8 mouse cellular contexts compared by ENCODE assay signal in genomic region chr2:170220871-170221369, GRCm38 (mm10).
A peak's percentile ranks its signal among the peaks of the same experiment; 100 is the strongest.
DNase-seq lines count a peak whose midpoint lies in the region; ATAC-seq and TF ChIP-seq lines count a peak whose summit lies in the region.

No protein-coding gene starts in this region.

- no peak for ATAC-seq in intestine, postnatal 0 days
- ATAC-seq in liver, embryonic 15.5 days (ENCODE audit: insufficient read depth) = peak; percentile 40; the same call in 1 of the 2 replicates

- DNase-seq in left cerebral cortex, postnatal 25 days (ENCODE audit: low spot score in 2 of 2) = peak; percentile 26 to 55
- DNase-seq in left cerebral cortex, adult 8-10 months (ENCODE audit: low spot score in 2 of 2) = no peak
- peak; percentile 84 for DNase-seq in embryo, embryonic 11 days
- peak; percentile 71 to 79 for DNase-seq in heart, adult 2 months
- DNase-seq in thymus, postnatal 14 days = peak; percentile 72

- WGBS in heart, adult 2 months = under 1% methylated on average over 20 of the region's 20 CpGs
- WGBS in intestine, postnatal 0 days = 2% methylated on average over 20 of the region's 20 CpGs
- WGBS in liver, embryonic 15.5 days (ENCODE audit: insufficient replicate concordance) = under 1% methylated on average over 20 of the region's 20 CpGs

- H3K36me3 ChIP-seq in heart, adult 2 months (ENCODE audit: control insufficient read depth, insufficient read depth, low read length) = peaks cover 2% of the 10 kb centered on the region
- no peaks in the 10 kb centered on the region for H3K36me3 ChIP-seq in intestine, postnatal 0 days (ENCODE audit: control insufficient read depth, insufficient read depth)
- H3K36me3 ChIP-seq in liver, embryonic 15.5 days (replicated peaks) = no peaks in the 10 kb centered on the region
- no peaks in the 10 kb centered on the region for H3K36me3 ChIP-seq in myocyte (ENCODE audit: control insufficient read depth, insufficient read depth)

- no peak for TF ChIP-seq EP300 in heart, adult 2 months (IDR thresholded peaks at IDR 0.05; ENCODE audit: insufficient read depth, low read depth, low read length)

- no peaks in the 10 kb centered on the region for H3K27me3 ChIP-seq in heart, adult 2 months (ENCODE audit: control insufficient read depth, insufficient read depth, low read length)
- H3K27me3 ChIP-seq in intestine, postnatal 0 days (replicated peaks; ENCODE audit: control insufficient read depth, insufficient read depth, low read length) = no peaks in the 10 kb centered on the region
- H3K27me3 ChIP-seq in liver, embryonic 15.5 days = no peaks in the 10 kb centered on the region; the same call in 1 of the 2 replicates
- H3K27me3 ChIP-seq in myocyte (ENCODE audit: control insufficient read depth, insufficient read depth, insufficient read length) = no peaks in the 10 kb centered on the region

- TF ChIP-seq POLR2A in heart, adult 2 months (IDR thresholded peaks at IDR 0.05; ENCODE audit: insufficient read depth, low read depth, low read length) = peak; percentile 40; the same call in 1 of the 2 replicates
- no peak for TF ChIP-seq POLR2A in myocyte (IDR thresholded peaks at IDR 0.05; ENCODE audit: insufficient read length, low read depth)

- no peaks in the 10 kb centered on the region for H3K79me2 ChIP-seq in heart, adult 2 months (replicated peaks; ENCODE audit: control insufficient read depth, insufficient read depth, low read length)
- H3K79me2 ChIP-seq in myocyte (ENCODE audit: control insufficient read depth, insufficient read depth) = no peaks in the 10 kb centered on the region

- H3K4me3 ChIP-seq in heart, adult 2 months = peak overlapping the region; percentile 51
- peak overlapping the region; percentile 32 for H3K4me3 ChIP-seq in intestine, postnatal 0 days (ENCODE audit: low read depth, low read length)
- H3K4me3 ChIP-seq in liver, embryonic 15.5 days (replicated peaks) = peak overlapping the region; percentile 56
- no peak overlapping the region for H3K4me3 ChIP-seq in myocyte

- no peak for TF ChIP-seq CTCF in heart, adult 2 months (IDR thresholded peaks at IDR 0.05)
- TF ChIP-seq CTCF in intestine, postnatal 0 days (IDR thresholded peaks at IDR 0.05; ENCODE audit: low read depth) = no peak

- peaks cover 6% of the 10 kb centered on the region for H3K4me1 ChIP-seq in heart, adult 2 months (ENCODE audit: control insufficient read depth, insufficient read depth, low read length)
- H3K4me1 ChIP-seq in intestine, postnatal 0 days (replicated peaks; ENCODE audit: control insufficient read depth, insufficient read depth, low read length) = peaks cover 13% of the 10 kb centered on the region
- peaks cover 64% of the 10 kb centered on the region for H3K4me1 ChIP-seq in liver, embryonic 15.5 days (replicated peaks)

- H3K4me2 ChIP-seq in intestine, postnatal 0 days (replicated peaks; ENCODE audit: low read depth) = peak overlapping the region; percentile 68
- H3K4me2 ChIP-seq in liver, embryonic 15.5 days = peak overlapping the region; percentile 83
- H3K4me2 ChIP-seq in myocyte (ENCODE audit: low read depth) = peak overlapping the region; percentile 47

- intact Hi-C loops in left cerebral cortex, postnatal 25 days (cut with DNase I) = loop anchor here (5.0 kb wide), 1 partner anchor 89 kb away; no protein-coding TSS in a partner anchor
- intact Hi-C loops in heart, adult 2 months (cut with DNase I) = loop anchor here (5.0 kb wide), 2 partner anchors 46 to 96 kb away; no protein-coding TSS in a partner anchor

- peak overlapping the region; percentile 73 for H3K27ac ChIP-seq in heart, adult 2 months
- peak overlapping the region; percentile 50; the same call in 1 of the 2 replicates for H3K27ac ChIP-seq in intestine, postnatal 0 days (ENCODE audit: low read depth, low read length)
- H3K27ac ChIP-seq in liver, embryonic 15.5 days (replicated peaks) = peak overlapping the region; percentile 64

- H3ac ChIP-seq in myocyte (ENCODE audit: control insufficient read depth, insufficient read length) = no peak overlapping the region

- H3K9ac ChIP-seq in heart, adult 2 months (ENCODE audit: low read depth, low read length) = peak overlapping the region; percentile 65
- peak overlapping the region; percentile 26; the same call in 1 of the 2 replicates for H3K9ac ChIP-seq in intestine, postnatal 0 days (ENCODE audit: low read depth, low read length)
- H3K9ac ChIP-seq in liver, embryonic 15.5 days = peak overlapping the region; percentile 19; the same call in 1 of the 2 replicates

- H3K9me3 ChIP-seq in intestine, postnatal 0 days (ENCODE audit: control insufficient read depth) = no peaks in the 10 kb centered on the region
- no peaks in the 10 kb centered on the region for H3K9me3 ChIP-seq in liver, embryonic 15.5 days (replicated peaks)

TF ChIP-seq in myocyte, 11 proteins besides CTCF, POLR2A, EP300 and RAD21:
- no peak for TF ChIP-seq TCF12 (IDR thresholded peaks at IDR 0.05; ENCODE audit: insufficient read depth, poor library complexity, severe bottlenecking)
- TF ChIP-seq MYOG (IDR thresholded peaks at IDR 0.05; ENCODE audit: control insufficient read depth in 1 of 3, insufficient read depth in 1 of 3, insufficient read length in 2 of 3, low read depth in 2 of 3) = no peak
- no peak for TF ChIP-seq MAX (IDR thresholded peaks at IDR 0.05; ENCODE audit: low read depth)
- TF ChIP-seq USF1 (IDR thresholded peaks at IDR 0.05; ENCODE audit: low read depth) = no peak
- no peak for TF ChIP-seq REST (IDR thresholded peaks at IDR 0.05; ENCODE audit: insufficient read depth, insufficient read length)
- no peak for TF ChIP-seq SRF (IDR thresholded peaks at IDR 0.05; ENCODE audit: control insufficient read depth, insufficient read length, low read depth)
- no peak for TF ChIP-seq E2F4 (IDR thresholded peaks at IDR 0.05; ENCODE audit: insufficient read depth)
- TF ChIP-seq POLR2AphosphoS2 (IDR thresholded peaks at IDR 0.05; ENCODE audit: insufficient read length, low read depth) = no peak
- TF ChIP-seq TCF3 (IDR thresholded peaks at IDR 0.05; ENCODE audit: insufficient read length, low read depth) = no peak
- TF ChIP-seq CEBPB (IDR thresholded peaks at IDR 0.05; ENCODE audit: insufficient read depth, poor library complexity, severe bottlenecking) = no peak
- TF ChIP-seq MYOD1 (IDR thresholded peaks at IDR 0.05; ENCODE audit: control insufficient read depth in 1 of 3, insufficient read length in 2 of 3, low read depth in 2 of 3) = no peak

Comparison
In these comparisons a context has a peak if more than half of its experiments do, and no peak if none do; other contexts are left out.
1. DNase-seq: peak in left cerebral cortex, postnatal 25 days (2 of 2), embryo, embryonic 11 days (single experiment), heart, adult 2 months (2 of 2) and thymus, postnatal 14 days (single experiment); none in left cerebral cortex, adult 8-10 months (0 of 2).
2. Peak in every context shown above with its lines, with median percentiles within 50 percentile points of each other: H3K27ac ChIP-seq, H3K9ac ChIP-seq and H3K4me2 ChIP-seq.